Mouse (Mus musculus): ENCODE data around the gene Adam10.

DNA sequence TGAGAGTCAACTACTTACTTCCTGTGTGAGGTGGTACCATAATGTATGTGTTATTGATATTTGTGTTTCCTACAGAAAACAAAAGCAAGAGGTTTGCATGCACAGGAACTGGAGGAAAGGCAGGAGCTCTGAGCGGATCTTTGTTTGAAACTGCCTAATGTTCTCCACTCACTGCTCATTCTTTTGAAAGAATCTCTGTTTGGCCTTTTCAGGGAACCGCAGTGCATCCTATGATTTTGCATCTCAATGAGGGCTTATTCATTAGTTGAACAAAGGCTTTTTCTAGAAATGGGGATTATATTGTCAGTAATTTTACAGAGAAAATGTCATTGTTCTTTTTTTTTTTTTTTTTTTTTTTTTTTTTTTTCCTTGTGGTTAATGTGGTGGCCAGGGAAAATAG lies 50.7 kb downstream of the Adam10 start:
- TF ChIP-seq CTCF (IDR thresholded peaks at IDR 0.05; ENCODE audit: extremely low read depth, insufficient read length, insufficient replicate concordance, low read depth, low read length) (no peak), POLR2A (IDR thresholded peaks at IDR 0.05; ENCODE audit: low read depth, low read length) (no peak)
